Mouse (Mus musculus): ENCODE data around the gene Atp7a. TPM values are rescaled to one million over a fixed set of nuclear protein-coding genes. Genes with fewer than 3 reads are reported as not detected.

Atp7a gene
- polyA plus RNA-seq, 1 experiment: 5.2 TPM

DNA sequence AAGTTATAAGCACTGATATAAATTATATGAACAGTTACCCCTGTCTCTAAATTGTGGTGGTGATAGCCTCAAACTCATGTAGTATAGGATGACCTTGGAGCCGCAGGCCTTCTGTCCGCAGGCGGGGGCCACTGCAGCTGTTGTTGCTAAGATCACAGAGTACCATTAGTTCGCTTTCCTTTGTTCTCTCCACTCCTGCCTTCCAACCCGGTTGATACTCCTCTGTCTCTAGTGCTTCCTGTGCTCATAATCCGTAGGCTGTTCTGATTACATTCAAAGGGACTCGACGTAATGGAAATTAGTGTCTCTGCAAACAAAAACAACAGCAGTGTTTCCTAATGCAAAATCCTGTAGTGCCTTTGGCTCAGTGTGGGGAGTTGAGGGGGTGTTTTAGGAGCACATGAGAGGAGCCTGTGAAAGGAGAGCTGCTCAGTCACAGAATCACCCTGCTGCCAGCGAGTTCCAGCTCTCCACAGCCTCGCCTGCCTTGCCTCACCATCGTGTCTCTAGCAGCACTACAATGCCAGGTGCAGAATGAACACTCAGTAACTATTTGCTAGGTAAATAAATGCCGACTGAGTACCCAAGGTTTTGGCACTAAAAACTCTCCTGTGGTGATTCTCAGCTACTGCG lies 53.9 kb downstream of the Atp7a start:
- Histone ChIP-seq H3K27me3 (ENCODE audit: control insufficient read depth, insufficient read depth, low read length) (no peaks in the 10 kb centered on the region), H3K27ac (ENCODE audit: control insufficient read depth, insufficient read depth, low read length) (no peak overlapping the region), H3K4me3 (ENCODE audit: control insufficient read depth, insufficient read depth, low read length) (no peak overlapping the region), H3K4me1 (replicated peaks; ENCODE audit: control insufficient read depth, insufficient read depth, low read length) (no peaks in the 10 kb centered on the region), H3K36me3 (ENCODE audit: control insufficient read depth, insufficient read depth, low read length) (no peaks in the 10 kb centered on the region)
- 92% methylated on average over 13 of the region's 13 CpGs for whole genome bisulfite sequencing
- TF ChIP-seq POLR2A (IDR thresholded peaks at IDR 0.05; ENCODE audit: control insufficient read depth, extremely low read depth, insufficient read depth, low read length, poor library complexity) (no peak), CTCF (IDR thresholded peaks at IDR 0.05; ENCODE audit: borderline replicate concordance, control insufficient read depth, extremely low read depth, insufficient read depth, low read length, poor library complexity) (no peak)
- DNase-seq: no peak

DNA sequence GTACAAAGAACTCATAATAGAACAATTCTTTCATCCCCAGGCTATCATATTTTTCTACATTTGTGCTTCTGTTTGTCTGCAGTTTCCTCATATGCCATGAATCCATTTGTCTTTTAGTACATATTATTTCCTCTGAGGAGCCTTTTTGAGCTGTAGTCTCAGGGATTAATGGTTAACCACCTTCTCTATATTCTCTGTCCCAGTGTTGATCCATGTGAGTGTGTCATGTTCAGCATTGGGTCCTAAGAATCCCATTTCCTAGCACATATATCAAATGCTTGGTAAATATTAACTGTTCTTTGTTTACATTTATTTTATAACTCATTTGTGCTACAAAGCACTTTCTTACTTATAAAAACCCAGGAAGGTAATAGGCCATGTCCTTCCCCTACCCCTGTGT lies 55.4 kb downstream of the Atp7a start:
- Histone ChIP-seq H3K4me3 (ENCODE audit: control insufficient read depth, insufficient read depth, low read length) (no peak overlapping the region), H3K4me1 (replicated peaks; ENCODE audit: control insufficient read depth, insufficient read depth, low read length) (no peaks in the 10 kb centered on the region), H3K27me3 (ENCODE audit: control insufficient read depth, insufficient read depth, low read length) (no peaks in the 10 kb centered on the region), H3K27ac (ENCODE audit: control insufficient read depth, insufficient read depth, low read length) (no peak overlapping the region), H3K36me3 (ENCODE audit: control insufficient read depth, insufficient read depth, low read length) (no peaks in the 10 kb centered on the region)
- TF ChIP-seq POLR2A (IDR thresholded peaks at IDR 0.05; ENCODE audit: control insufficient read depth, extremely low read depth, insufficient read depth, low read length, poor library complexity) (no peak), CTCF (IDR thresholded peaks at IDR 0.05; ENCODE audit: borderline replicate concordance, control insufficient read depth, extremely low read depth, insufficient read depth, low read length, poor library complexity) (no peak)
- DNase-seq: no peak

DNA sequence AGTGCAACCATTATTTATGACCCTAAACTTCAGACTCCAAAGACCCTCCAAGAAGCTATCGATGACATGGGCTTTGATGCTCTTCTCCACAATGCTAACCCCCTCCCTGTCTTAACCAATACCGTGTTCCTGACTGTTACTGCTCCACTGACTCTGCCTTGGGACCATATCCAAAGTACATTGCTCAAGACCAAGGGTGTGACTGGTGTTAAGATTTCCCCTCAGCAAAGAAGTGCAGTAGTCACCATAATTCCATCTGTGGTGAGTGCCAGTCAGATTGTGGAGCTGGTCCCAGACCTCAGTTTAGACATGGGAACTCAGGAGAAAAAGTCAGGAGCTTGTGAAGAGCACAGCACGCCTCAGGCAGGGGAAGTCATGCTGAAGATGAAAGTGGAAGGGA lies 58.1 kb downstream of the Atp7a start:
- Histone ChIP-seq H3K27me3 (ENCODE audit: control insufficient read depth, insufficient read depth, low read length) (no peaks in the 10 kb centered on the region), H3K36me3 (ENCODE audit: control insufficient read depth, insufficient read depth, low read length) (no peaks in the 10 kb centered on the region), H3K4me1 (replicated peaks; ENCODE audit: control insufficient read depth, insufficient read depth, low read length) (no peaks in the 10 kb centered on the region), H3K4me3 (ENCODE audit: control insufficient read depth, insufficient read depth, low read length) (no peak overlapping the region), H3K27ac (ENCODE audit: control insufficient read depth, insufficient read depth, low read length) (no peak overlapping the region)
- TF ChIP-seq POLR2A (IDR thresholded peaks at IDR 0.05; ENCODE audit: control insufficient read depth, extremely low read depth, insufficient read depth, low read length, poor library complexity) (no peak), CTCF (IDR thresholded peaks at IDR 0.05; ENCODE audit: borderline replicate concordance, control insufficient read depth, extremely low read depth, insufficient read depth, low read length, poor library complexity) (no peak)
- no peak for DNase-seq
- 91% methylated on average over 3 of the region's 3 CpGs for WGBS

DNA sequence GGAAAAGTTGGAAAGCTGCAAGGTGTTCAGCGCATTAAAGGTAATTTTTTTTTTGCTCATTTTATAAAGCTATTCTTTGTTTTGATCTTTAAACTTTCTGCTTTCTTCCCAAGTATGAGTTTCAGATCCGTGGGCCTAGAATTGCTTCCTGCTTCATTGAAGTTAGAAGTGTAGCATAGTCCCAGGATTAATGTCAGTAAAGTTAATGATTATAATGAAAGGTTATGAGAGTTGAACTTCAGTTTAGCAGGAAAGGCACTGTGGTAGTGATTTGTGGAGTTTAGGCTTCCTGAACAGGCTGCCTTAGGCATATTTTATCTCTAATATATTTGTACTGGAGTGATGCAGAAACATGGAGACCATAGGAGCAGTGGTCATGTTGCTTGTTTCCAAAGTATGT lies 58.5 kb downstream of the Atp7a start:
- no peak for DNase-seq
- no peak overlapping the region for H3K4me3 ChIP-seq (ENCODE audit: control insufficient read depth, insufficient read depth, low read length)
- H3K27ac ChIP-seq (ENCODE audit: control insufficient read depth, insufficient read depth, low read length): no peak overlapping the region
- no peaks in the 10 kb centered on the region for H3K4me1 ChIP-seq (replicated peaks; ENCODE audit: control insufficient read depth, insufficient read depth, low read length)
- no peaks in the 10 kb centered on the region for H3K27me3 ChIP-seq (ENCODE audit: control insufficient read depth, insufficient read depth, low read length)
- WGBS: 97% methylated on average over 2 of the region's 2 CpGs
- TF ChIP-seq CTCF (IDR thresholded peaks at IDR 0.05; ENCODE audit: borderline replicate concordance, control insufficient read depth, extremely low read depth, insufficient read depth, low read length, poor library complexity) (no peak), POLR2A (IDR thresholded peaks at IDR 0.05; ENCODE audit: control insufficient read depth, extremely low read depth, insufficient read depth, low read length, poor library complexity) (no peak)
- H3K36me3 ChIP-seq (ENCODE audit: control insufficient read depth, insufficient read depth, low read length): no peaks in the 10 kb centered on the region

DNA sequence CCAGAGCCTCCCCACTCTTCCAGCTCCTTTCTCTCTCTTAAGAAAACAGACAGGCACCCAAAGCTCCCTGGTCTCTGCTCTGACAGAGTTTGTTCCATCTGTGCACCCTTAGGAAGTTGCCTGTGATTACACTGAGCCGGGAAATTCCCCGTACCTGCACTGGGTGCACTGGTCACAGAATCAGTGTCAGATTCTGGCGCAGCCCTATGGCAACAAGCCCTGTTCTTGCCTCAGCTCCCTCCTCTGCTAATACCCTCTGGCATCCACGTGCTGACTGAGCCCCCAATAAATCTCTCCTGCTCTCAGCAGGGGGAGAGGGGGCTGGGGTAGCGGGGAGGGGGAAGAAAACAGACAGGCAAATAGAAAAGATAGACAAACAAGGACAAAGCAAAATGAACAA lies 65.9 kb downstream of the Atp7a start:
- no peak overlapping the region for H3K4me3 ChIP-seq (ENCODE audit: control insufficient read depth, insufficient read depth, low read length)
- no peak for DNase-seq
- H3K4me1 ChIP-seq (replicated peaks; ENCODE audit: control insufficient read depth, insufficient read depth, low read length): no peaks in the 10 kb centered on the region
- WGBS: 92% methylated on average over 5 of the region's 5 CpGs
- H3K27ac ChIP-seq (ENCODE audit: control insufficient read depth, insufficient read depth, low read length): no peak overlapping the region
- no peaks in the 10 kb centered on the region for H3K36me3 ChIP-seq (ENCODE audit: control insufficient read depth, insufficient read depth, low read length)
- no peaks in the 10 kb centered on the region for H3K27me3 ChIP-seq (ENCODE audit: control insufficient read depth, insufficient read depth, low read length)
- TF ChIP-seq POLR2A (IDR thresholded peaks at IDR 0.05; ENCODE audit: control insufficient read depth, extremely low read depth, insufficient read depth, low read length, poor library complexity) (no peak), CTCF (IDR thresholded peaks at IDR 0.05; ENCODE audit: borderline replicate concordance, control insufficient read depth, extremely low read depth, insufficient read depth, low read length, poor library complexity) (no peak)

DNA sequence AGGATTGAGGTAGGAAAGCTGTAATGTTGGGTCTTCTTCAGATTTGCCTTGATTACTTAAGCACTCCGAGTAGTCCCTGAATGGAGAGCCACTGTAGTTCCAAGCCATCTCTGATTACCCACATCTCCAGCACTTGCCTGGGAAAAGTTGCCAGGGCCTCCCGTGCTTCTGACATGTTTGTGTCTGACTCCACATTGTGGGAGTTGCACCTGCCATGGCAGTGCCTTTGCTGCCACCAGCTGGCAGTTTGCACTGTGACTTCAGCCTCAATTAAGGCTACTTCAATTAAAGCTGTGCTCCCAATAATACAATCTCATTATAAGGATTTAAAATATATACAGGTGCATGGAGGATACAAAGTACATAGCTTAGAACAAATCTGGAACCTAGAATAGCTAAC lies 78.4 kb downstream of the Atp7a start:
- Histone ChIP-seq H3K27ac (ENCODE audit: control insufficient read depth, insufficient read depth, low read length) (no peak overlapping the region), H3K4me3 (ENCODE audit: control insufficient read depth, insufficient read depth, low read length) (no peak overlapping the region), H3K27me3 (ENCODE audit: control insufficient read depth, insufficient read depth, low read length) (no peaks in the 10 kb centered on the region), H3K4me1 (replicated peaks; ENCODE audit: control insufficient read depth, insufficient read depth, low read length) (no peaks in the 10 kb centered on the region), H3K36me3 (ENCODE audit: control insufficient read depth, insufficient read depth, low read length) (peaks cover 4% of the 10 kb centered on the region; the same call in 1 of the 2 replicates)
- WGBS: 71% methylated on average over 2 of the region's 2 CpGs
- peak; percentile 2 for DNase-seq
- TF ChIP-seq CTCF (IDR thresholded peaks at IDR 0.05; ENCODE audit: borderline replicate concordance, control insufficient read depth, extremely low read depth, insufficient read depth, low read length, poor library complexity) (no peak), POLR2A (IDR thresholded peaks at IDR 0.05; ENCODE audit: control insufficient read depth, extremely low read depth, insufficient read depth, low read length, poor library complexity) (no peak)

DNA sequence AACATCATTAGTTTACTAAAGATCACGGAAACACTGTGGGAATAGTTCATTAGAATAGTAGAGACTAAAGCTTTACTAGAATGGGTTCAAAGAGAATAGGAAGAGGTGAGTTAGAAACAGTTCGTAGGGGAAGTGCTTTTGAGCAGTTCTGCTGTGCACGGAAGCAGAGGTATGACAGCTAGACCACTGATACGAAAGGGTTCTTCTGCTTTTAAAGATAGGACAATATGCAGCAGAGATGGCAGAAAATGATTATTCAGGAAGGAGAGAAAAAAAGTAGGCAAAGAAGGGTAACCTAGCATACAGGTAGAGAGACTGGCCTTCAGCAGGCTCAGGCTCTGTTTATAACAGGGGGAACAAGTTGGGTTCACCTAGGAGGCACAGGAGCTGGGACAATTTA lies 86.8 kb downstream of the Atp7a start:
- Histone ChIP-seq H3K4me3 (ENCODE audit: control insufficient read depth, insufficient read depth, low read length) (no peak overlapping the region), H3K36me3 (ENCODE audit: control insufficient read depth, insufficient read depth, low read length) (0 out of 2 replicates have a peak, but pooled peaks cover 9% of the 10 kb centered on the region), H3K4me1 (replicated peaks; ENCODE audit: control insufficient read depth, insufficient read depth, low read length) (no peaks in the 10 kb centered on the region), H3K27me3 (ENCODE audit: control insufficient read depth, insufficient read depth, low read length) (no peaks in the 10 kb centered on the region), H3K27ac (ENCODE audit: control insufficient read depth, insufficient read depth, low read length) (no peak overlapping the region)
- 76% methylated on average over 4 of the region's 4 CpGs for WGBS
- TF ChIP-seq CTCF (IDR thresholded peaks at IDR 0.05; ENCODE audit: borderline replicate concordance, control insufficient read depth, extremely low read depth, insufficient read depth, low read length, poor library complexity) (no peak), POLR2A (IDR thresholded peaks at IDR 0.05; ENCODE audit: control insufficient read depth, extremely low read depth, insufficient read depth, low read length, poor library complexity) (no peak)
- no peak for DNase-seq

All from thymus, adult 2 months (tissue).